Mouse (Mus musculus): ENCODE data around the gene Itm2b. TPM values are rescaled to one million over a fixed set of nuclear protein-coding genes. Genes with fewer than 3 reads are reported as not detected.

Gene Itm2b
- total RNA-seq, 2 experiments from 2014 or later: 281 to 288 TPM

DNA sequence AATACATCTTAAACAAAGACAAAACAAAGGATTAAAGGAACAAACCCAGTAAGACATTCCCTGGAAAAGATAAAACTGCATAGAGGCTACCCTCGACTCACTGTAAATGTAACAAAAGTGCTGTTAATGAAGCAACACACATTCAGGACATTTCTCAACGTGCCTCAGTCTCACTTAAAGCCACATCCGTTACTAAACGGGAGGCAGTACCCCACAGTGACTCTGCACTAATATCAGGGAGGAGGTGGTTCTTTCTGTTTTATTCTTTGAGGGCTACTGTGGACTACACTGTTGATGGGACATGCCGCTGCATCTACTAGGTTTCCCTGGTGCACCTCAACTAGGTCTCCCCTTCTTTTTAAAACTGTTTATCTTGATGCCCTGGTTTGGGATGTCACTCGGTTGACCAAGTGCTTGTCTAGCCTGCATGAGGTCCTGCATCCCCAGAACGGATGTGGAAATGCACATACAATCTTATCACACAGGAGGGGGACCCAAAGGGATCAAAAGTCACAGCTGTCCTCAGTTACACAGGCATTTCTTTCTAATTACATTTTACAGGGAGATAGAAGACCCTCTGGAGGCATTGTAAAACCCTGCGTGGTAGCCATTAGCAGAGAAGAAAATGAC, 13.4 kb upstream of the Itm2b start:
- DNase-seq (ENCODE audit: low spot score): no peak

DNA sequence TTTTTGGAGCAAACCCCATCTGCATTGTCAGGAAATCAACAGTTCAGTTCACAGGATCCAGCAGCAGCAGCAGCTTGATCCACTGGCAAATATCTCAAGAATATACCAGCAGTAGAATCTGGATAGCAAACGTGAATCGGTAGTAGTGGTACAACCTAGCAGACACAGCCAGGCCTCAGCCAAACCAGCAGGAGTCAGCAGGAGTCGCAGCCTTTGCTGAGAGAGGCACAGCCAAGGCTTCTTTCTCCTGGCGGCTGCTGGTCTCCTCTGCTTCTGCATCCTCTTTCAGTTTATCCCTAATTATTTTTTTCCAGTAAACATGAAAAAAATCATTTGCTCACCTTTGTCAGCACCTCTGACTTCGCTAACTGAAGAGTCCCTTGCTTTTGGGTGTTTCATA, 10.7 kb upstream of the Itm2b start:
- no peak for DNase-seq (ENCODE audit: low spot score)

DNA sequence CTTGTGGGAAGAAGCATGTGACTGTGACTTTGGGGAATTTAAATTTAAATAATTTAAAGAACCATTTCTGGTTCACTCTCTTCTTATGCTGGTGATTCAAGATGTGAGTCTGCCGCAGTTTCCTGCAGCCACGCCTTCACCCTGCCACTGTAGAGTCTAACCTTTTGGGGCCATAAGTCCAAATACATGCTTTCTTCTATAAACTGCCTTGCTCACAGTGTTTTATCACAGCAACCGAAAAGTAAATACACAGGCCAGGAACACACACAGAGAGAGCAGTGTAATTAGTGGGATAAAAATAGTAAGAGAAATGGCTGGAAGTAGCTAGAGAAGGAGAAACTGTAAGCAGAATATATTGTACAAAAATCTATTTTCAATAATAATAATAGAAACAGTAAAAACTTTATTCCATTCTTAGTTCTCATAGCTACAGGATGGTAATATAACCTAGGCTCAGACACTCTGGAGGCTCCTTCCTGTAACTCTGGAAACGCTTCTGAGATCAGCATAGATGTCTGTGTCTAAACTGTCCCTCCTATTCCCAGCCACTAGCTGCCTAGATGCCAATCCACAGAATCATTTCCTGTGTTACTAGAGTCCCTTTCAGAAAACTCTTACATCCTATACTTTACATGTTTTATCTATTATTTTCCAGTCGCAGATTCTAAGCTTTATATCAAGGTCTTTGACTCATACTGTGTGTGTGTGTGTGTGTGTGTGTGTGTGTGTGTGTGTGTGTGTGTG, 9.3 kb upstream of the Itm2b start:
- no peak for DNase-seq (ENCODE audit: low spot score)

DNA sequence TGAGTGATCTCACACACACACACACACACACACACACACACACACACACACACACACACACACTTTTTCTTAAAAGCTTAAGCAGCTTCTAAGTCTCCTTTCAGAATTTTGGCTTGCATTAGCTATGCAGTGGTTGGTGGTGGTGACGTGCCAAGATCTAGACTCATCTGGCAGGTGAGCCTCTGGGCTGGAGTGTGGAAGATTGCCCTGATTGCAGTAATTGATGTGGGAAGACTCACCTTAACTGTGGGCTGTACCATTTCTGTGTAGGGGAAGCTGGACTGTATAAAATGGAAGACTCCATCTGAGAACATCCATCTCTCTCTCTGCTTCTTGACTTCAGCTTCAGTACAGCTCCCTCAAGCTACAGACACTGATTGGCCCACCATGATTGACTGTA, 6.4 kb upstream of the Itm2b start:
- no peak for DNase-seq (ENCODE audit: low spot score)

DNA sequence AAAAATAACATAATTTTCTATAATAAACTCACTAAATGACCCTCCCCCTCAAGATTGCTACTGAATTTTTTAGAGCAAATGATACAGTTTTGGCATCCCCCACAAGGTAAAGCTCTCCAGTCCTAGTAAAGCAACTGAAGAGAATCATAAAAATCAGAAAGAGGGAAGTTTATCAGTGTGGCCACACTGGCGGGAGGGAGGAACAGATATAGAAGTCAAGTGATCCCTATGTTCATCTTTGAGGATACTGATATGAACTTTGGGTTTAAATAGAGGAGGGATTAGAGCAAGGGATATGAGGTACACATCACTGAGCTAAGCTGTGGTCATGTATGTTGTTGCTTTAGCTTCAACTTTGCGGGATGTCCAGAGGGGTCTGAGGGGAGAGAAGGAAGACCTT, 5.1 kb upstream of the Itm2b start:
- no peak for DNase-seq (ENCODE audit: low spot score)

DNA sequence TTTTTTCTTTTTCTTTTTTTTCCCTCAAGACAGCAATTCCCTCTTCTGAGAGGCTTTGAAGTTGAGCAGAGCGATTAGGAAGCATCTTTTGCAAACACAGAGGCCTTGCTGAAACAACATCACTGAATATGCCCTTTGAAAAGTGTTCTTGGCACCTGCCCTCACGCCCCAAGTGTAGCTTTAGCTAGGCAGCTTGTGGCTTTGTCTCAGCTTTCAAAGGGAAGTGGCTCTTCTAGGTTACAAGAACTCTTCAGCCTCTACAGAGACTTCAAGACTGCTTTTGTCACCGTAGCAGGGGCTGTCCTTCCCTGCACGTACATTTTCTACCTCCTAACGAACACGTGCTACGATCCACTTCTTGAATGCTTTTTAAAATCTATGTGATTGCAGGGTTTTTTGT, 4.0 kb upstream of the Itm2b start:
- DNase-seq (ENCODE audit: low spot score): no peak

DNA sequence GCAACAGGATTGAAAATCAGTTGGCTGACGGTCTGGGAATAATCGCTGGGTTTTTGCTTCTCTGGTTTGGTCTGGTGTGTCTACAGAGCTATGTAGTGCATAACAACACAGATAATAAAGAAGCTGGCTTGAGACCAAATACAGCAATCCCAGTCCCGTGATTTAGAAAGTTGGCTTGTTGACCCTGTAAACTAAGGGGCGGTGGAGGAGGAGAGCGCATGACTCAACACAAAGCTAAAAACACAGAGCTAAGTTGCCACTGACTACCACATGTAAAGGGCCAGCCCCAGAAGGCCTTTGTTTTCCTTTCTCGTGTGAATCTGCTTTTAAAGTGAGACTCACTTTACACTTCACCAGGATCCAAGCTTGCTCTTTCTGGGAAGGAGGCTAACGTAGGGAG, 3.5 kb upstream of the Itm2b start:
- peak; percentile 62 for DNase-seq (ENCODE audit: low spot score)

DNA sequence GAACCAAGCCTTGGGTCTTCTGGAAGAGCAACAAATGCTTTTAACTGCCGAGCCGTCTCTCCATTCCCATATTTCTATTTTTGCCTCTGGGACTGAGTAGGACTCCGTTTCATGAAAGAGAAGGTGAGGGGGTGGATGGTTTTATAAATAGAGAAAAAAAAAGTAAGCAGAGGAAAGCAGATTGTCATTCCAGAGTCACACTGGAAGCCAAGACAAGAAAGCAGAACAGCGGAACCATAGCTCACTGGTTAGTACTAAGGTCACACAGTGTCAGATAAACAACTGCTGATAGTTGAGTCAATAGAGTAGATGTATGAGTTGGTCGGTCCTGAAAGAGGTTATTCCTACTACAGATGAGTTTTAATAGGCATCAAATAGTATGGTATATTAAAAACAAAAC, 1.4 kb upstream of the Itm2b start:
- no peak for DNase-seq (ENCODE audit: low spot score)

DNA sequence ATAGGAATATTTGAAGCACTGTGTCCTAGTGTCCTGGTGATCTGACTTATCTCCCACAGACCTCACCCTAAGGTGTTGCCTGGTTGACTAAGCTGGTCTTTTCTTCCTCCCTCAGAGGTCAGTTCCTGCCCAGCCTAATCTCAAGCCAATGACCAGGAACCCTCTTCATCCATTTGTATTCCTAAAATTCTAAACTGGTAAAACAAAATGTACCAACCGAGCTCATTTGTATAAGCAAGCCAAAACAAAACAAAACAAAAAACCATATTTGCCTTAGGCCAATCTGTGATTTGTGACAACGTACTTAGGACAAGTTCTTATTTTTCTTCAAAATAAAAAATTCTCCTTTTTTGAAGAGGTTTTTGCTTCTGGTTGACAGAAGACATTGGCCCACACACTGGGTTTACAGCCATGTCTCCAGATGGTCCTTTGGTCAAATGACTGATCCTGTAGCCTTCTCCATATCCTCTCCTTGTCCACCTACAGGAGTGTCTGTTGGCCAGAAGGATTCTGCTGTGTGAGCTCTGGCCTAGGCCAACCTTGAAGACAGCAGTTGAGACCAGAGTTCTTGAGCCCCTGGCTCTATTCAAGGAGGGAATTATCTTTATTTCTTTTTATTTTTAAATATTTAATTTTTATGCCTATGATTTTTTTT, 758 bp upstream of the Itm2b start:
- DNase-seq (ENCODE audit: low spot score): no peak

DNA sequence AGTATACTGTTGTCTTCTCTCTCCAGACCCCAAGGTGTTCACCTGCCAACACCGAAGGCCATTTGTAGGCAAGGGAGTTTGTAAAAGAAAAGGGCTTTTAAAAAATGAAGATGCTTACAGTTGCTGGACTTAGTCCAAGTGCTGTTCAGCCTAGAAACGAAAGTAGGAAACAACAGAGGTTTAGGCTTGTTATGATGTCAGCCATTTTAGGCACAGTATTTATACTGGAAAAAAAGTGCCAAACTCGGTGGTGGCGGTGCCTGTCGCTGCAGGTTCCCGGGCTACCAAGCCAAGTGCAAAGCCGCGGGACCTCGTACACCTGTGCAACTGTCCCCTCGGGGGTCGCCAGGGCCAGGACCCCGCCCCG, 560 bp downstream of the Itm2b start:
- peak; percentile 44 for DNase-seq (ENCODE audit: low spot score)

DNA sequence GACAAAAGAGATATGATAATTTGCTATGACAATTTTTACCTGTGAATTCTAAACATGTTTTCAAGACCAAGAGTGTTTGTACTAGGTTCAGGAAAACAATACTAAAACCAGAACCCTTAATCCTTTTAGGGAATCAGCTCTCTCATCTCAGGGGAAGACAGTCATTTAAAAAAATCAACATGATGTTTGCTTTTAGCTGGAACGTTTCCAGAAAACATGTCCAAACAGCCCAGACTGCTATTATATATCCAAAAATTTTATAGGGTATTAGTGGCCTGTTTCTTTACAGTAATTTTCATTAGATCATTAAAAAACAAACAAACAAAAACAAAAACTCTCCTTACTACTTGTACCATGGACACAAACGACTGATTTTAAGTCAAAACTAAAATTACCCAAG, 1.3 kb downstream of the Itm2b start:
- DNase-seq (ENCODE audit: low spot score): no peak

DNA sequence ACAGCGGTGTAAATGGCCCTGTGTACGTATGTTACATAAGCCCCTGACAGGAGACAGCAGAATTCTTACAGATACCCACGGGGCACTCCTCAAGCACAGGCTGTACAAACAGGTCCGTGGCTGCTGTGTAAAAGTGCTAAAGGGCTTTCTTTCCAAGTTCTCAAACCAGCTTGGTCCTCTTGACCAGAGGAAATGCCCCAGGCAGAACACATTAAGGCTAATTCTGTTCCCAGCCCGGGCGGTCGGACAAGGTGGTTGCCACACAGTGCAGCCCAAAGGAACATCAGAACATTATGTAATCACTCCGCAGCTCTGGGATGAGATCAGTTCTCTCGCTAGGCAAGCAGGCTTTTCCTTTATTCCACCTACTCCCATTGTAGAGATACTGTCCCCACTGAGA, 2.4 kb downstream of the Itm2b start:
- DNase-seq (ENCODE audit: low spot score): peak; percentile 80

DNA sequence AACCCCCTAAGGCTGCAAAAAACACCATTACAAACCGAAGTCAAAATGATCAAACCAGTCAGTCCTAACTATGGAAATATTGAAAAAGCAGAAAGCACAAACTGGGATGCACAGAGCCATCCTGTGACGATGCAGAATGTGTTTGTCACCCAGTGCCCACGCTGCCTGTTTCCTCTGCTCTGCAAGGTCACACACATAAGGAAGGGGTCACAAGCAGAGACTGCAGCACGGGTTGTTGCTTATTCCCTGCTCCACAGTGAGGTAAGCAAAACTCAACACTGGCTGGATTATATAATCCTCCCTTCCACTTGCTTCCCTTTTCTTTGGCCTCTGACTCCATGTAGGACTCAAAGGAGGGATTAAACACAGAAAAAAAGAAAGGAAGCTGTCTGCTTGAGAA, 3.5 kb downstream of the Itm2b start:
- DNase-seq (ENCODE audit: low spot score): no peak

DNA sequence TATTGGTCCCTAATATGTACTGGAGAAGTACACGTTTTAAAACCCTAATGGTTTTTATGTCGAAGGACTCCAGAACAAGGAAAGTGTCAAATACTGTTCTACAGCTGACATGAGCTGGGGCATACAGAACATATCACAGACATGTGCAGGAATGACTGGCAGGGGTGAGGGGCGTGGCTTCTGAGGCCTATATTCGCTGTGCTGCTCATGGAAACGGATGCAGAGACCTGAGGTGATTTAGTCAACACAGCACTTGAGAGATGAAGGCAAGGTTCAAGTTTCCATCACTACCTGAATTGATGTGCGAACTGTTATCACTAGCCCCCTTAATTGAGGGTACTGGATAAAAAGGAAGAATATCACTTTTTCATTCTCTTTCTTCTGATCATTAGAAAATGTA, 7.3 kb downstream of the Itm2b start:
- no peak for DNase-seq (ENCODE audit: low spot score)

DNA sequence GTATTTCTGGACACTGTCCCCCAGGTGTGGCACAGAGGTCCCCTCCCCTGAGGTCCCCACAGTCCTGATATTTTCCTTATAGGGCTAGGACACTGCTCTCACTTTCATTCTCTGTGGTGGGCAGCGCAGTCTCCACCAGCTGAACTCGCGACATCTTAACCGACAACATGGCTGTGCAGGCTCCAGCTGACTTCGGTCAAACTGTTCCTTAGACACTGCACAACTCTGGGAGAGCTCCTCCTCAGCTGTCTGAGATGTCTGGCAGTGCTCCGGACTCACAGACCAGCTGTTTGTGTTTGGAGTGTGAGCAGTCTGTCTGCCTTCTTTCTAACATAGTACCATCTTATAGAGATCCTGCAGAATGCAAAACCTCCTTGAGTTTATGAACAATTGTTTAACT, 8.2 kb downstream of the Itm2b start:
- peak; percentile 35 for DNase-seq (ENCODE audit: low spot score)

DNA sequence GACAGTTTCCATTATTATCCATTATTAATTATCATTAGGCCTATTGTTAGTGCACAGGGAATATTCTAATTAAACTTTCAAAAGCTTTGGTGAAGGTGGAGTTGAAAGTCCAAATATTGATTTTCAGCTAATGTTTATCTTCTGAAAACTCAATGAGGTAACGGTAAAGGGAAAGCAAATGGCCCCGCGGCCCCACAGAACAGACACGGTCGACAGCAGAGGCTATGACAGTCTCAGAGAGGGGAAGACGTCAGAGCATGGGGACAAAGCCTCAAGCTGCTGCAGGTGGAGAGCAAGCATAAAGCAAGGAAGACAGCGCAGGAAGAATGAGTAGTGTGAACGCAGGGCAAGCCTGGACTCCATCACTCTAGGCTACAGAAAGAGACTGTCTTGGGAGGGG, 9.2 kb downstream of the Itm2b start:
- DNase-seq (ENCODE audit: low spot score): no peak

DNA sequence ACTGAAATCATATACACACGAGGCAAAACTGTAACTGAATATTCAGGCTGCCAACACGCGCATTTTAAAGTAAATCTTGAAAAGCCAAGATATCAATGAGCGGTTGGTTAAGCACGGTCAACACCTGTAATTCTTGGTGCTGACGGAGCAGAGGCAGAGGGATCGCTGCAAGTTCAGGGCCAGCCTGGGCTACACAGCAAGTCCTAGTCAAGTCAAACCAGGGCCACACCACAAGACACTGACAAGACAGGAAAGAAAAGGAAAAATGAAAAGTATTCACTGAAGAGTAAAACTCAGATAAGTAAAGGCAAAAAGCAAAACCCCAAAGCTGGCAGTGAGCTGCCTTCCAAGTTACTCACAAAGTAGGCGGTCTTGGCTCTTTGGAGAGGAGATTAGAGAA, 9.6 kb downstream of the Itm2b start:
- DNase-seq (ENCODE audit: low spot score): no peak

DNA sequence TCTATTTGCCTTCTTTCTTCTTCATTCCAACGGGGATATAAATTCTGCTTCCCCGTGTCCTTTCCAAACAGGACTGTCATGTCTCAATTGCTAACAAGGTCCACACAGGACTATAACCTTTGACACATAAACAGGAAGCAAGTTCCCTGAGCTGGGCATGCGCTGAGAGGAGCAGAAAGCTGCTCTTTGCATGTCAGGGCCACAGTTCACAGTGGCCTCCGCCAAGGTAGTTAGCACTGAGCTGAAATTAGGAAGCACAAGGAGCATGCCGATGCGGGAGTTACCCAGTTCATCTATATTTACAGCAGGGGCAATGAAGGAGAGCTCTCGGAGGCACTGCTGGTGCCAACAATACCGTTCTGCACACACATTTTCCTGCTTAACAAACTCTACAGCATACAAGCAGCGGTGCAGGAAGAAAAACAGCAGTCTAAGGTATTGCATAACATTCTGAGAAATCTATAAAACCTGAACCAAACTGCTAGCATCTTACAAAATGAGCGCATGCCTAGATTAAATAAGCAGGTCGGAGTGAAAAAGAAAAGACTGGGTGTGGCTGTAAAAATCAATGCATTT, 10.7 kb downstream of the Itm2b start:
- peak; percentile 56 for DNase-seq (ENCODE audit: low spot score)

DNA sequence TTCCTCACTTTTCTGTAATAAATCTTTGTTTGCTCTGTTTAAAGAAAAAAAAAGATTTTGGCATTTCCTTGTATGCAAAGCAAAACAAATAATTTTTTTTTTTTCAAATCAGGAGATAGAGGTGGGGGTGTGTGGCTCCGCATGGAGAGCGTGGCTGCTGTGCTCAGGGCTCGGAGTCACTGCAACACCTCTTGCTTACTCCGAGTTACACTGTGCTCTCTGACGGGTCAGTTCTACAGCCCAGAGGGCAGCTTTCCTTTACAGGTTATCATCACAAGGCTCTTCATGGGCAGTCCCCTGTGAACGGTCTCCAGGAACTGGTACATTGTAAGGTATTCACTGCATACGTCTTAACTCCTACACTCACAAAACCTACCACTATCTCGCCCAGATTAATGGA, 11.5 kb downstream of the Itm2b start:
- DNase-seq (ENCODE audit: low spot score): no peak

DNA sequence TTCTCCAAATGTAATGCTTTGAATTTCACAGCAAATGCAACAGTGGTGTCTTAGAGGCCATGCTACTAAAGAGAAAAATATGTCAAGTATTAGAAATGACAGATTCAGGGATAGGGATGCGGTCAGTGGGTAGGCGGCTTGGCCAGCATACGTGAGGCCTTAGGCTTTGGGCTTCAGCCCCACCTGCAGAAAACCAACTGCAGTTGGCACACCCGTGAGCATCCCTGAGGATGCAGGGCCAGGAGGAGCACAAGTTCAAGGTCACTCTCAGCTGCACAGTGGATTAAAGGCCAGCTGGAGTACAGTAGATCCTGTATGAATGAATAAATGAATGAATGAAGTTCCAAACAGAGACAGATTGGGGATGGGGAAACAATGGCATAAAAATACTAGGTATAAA, 12.1 kb downstream of the Itm2b start:
- no peak for DNase-seq (ENCODE audit: low spot score)

DNA sequence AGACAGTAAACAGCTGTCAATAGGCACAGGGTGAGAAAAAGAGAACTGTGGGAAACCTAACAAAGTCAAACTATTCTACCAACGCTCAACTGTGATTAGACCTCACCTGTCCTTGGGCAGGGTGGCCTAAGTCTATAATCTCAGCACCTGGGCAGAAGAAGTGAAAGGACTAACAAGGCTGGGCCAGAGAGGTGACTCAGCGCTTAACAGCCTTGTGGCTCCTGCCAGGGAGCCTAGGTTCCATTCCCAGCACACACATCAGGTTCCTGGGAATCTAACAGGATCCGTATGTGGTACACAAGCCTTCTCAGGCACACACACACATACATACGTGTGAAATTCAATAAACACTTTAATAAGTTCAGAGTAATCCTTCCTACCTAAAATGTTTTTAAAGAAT, 13.5 kb downstream of the Itm2b start:
- DNase-seq (ENCODE audit: low spot score): no peak

DNA sequence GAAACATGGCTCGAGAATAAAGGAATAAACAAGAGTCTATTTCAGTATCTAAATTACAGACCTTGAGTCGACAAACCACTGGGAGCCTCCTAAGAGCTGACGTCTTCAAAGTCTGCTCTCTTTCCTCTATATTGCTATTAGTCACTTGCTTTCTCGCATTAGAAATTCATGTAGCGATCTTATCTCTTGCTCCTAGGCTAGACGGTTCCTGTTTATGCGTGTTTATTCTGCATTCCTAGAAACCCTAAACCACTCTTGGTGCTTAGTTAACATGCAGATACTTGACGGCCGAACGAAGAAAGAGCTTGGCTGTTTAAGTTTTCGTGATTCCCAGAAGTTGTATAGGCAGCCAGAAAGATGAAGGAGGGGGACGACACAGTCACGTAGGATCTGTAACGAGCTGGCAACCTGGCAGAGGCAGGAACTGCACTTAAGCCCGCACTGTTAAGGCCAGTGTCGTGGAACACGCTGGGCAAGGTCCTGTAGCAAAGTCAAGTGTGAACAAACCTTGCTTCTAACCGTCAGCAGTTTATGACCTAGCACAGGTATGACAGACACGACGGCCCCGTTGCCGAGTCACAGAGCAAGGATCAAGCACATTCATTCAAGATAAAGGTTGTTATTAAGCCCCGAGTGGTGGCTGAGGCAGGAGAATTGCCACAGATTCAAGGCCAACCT, 14.3 kb downstream of the Itm2b start:
- DNase-seq (ENCODE audit: low spot score): no peak

Data from gastrocnemius, adult 18-20 months (tissue).